Mouse (Mus musculus) stomach, embryonic 16.5 days (tissue): ENCODE measurements around the gene Dip2b. TPM values are rescaled to one million over a fixed set of nuclear protein-coding genes. Genes with fewer than 3 reads are reported as not detected.

Experiments used
- ATAC-seq: fragments of 200-750 bp; cut with Nextera tagmentation; 2 replicates; pipeline ENCODE4 v1.8.0; 2017; ENCODE audit warnings: moderate number of reproducible peaks, moderate TSS enrichment; ENCODE audit not compliant: insufficient read depth, low FRiP score
- H3K27ac ChIP-seq: fragments of 300-500 bp; sonication (generic); 2 replicates; pipeline ENCODE4 v1.5.1; 2014; ENCODE audit warnings: low read length
- H3K27me3 ChIP-seq: fragments of 300-500 bp; sonication (generic); 2 replicates; pipeline ENCODE4 v1.6.1; 2014; ENCODE audit warnings: low read length, control low read depth, mixed read lengths; ENCODE audit not compliant: control insufficient read depth, insufficient read depth
- H3K36me3 ChIP-seq: fragments of 300-500 bp; sonication (generic); 2 replicates; pipeline ENCODE4 v1.6.1; 2014; ENCODE audit warnings: low read length; ENCODE audit not compliant: control insufficient read depth, insufficient read depth
- H3K4me1 ChIP-seq: fragments of 300-500 bp; sonication (generic); 2 replicates; pipeline ENCODE4 v1.6.1; 2014; ENCODE audit warnings: low read length, control low read depth, mixed read lengths; ENCODE audit not compliant: control insufficient read depth, insufficient read depth
- H3K4me2 ChIP-seq: fragments of 300-500 bp; sonication (generic); 2 replicates; pipeline ENCODE4 v1.6.1; 2014; ENCODE audit warnings: low read depth, low read length, mixed read lengths
- H3K4me3 ChIP-seq: fragments of 300-500 bp; sonication (generic); replicated peaks from 2 replicates; pipeline ENCODE4 v1.5.1; 2014; ENCODE audit warnings: mild to moderate bottlenecking, low read length
- H3K9ac ChIP-seq: fragments of 300-500 bp; sonication (generic); 2 replicates; pipeline ENCODE4 v1.6.1; 2014; ENCODE audit warnings: low read length
- H3K9me3 ChIP-seq: fragments of 300-500 bp; sonication (generic); replicated peaks from 2 replicates; pipeline ENCODE4 v1.6.1; 2016; ENCODE audit warnings: low read length, control low read depth; ENCODE audit not compliant: control insufficient read depth
- WGBS: fragments of 180-500 bp; shearing (Covaris S2); extraction: QIAGEN DNeasy Blood & Tissue Kit; methylation state at CpG from one replicate; pipeline ENCODE4 v1.1.7; 2014; 5-methylcytosine and 5-hydroxymethylcytosine counted together
- polyA plus RNA-seq: library from polyadenylated mRNA; unstranded; fragments of >200 nt; fragmentation: Nextera tagmentation; extraction: Ambion mirVana; gene quantifications from 2 replicates; pipeline ENCODE4 v1.2.1, GENCODE M21; 2015

Dip2b gene
- polyA plus RNA-seq, 1 experiment from 2014 or later: 10.4 TPM

DNA sequence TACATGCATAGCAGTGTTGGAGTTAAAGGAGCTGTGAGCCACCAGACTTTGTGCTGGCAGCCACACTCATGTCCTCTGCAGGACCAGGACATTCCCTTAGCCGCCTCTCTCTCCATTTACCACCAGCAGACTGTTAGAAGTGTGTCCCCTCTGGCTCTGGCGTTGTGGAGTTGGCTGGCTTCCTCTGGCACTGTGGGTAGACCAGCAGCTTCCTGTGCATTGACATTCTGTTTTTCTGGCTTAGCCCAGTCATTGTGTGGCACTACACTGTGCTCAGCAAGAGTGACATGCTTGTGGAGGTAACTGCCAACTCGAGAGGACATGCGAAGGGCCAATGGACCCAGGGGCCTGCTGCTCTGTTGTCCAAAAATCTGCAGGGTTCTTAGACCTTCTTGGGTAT is 141.8 kb downstream of the Dip2b start:
- Histone ChIP-seq H3K9me3 (no peaks in the 10 kb centered on the region), H3K4me1 (no peaks in the 10 kb centered on the region), H3K27me3 (no peaks in the 10 kb centered on the region), H3K4me2 (no peak overlapping the region), H3K36me3 (peaks cover 3% of the 10 kb centered on the region; the same call in 1 of the 2 replicates), H3K4me3 (no peak overlapping the region), H3K27ac (no peak overlapping the region), H3K9ac (no peak overlapping the region)
- ATAC-seq: no peak
- WGBS: 92% methylated on average over 4 of the region's 4 CpGs

- no peaks in the 10 kb centered on the region for H3K9me3 ChIP-seq
- H3K27me3 ChIP-seq: no peaks in the 10 kb centered on the region
- no peak overlapping the region for H3K27ac ChIP-seq
- ATAC-seq: no peak
- 87% methylated on average over 10 of the region's 10 CpGs for WGBS
- no peak overlapping the region for H3K4me3 ChIP-seq
- no peak overlapping the region for H3K4me2 ChIP-seq
- no peaks in the 10 kb centered on the region for H3K4me1 ChIP-seq
- no peak overlapping the region for H3K9ac ChIP-seq
- no peaks in the 10 kb centered on the region for H3K36me3 ChIP-seq
Observed at GRCm38 (mm10) chr15:100181841-100182240, 143.4 kb downstream of the Dip2b start.

- no peaks in the 10 kb centered on the region for H3K4me1 ChIP-seq
- H3K9ac ChIP-seq: no peak overlapping the region
- WGBS: 85% methylated on average over 28 of the region's 28 CpGs
- no peaks in the 10 kb centered on the region for H3K27me3 ChIP-seq
- no peaks in the 10 kb centered on the region for H3K9me3 ChIP-seq
- H3K4me2 ChIP-seq: no peak overlapping the region
- H3K27ac ChIP-seq: no peak overlapping the region; the same call in 1 of the 2 replicates
- no peak overlapping the region for H3K4me3 ChIP-seq
- no peaks in the 10 kb centered on the region for H3K36me3 ChIP-seq
- ATAC-seq: no peak
Observed at GRCm38 (mm10) chr15:100182526-100183280, 144.2 kb downstream of the Dip2b start.

- Histone ChIP-seq H3K9me3 (no peaks in the 10 kb centered on the region), H3K36me3 (no peaks in the 10 kb centered on the region), H3K4me3 (no peak overlapping the region), H3K27me3 (no peaks in the 10 kb centered on the region), H3K4me2 (no peak overlapping the region), H3K9ac (no peak overlapping the region), H3K27ac (no peak overlapping the region), H3K4me1 (0 out of 2 replicates have a peak, but pooled peaks cover under 1% of the 10 kb centered on the region)
- WGBS: 82% methylated on average over 10 of the region's 10 CpGs
- ATAC-seq: peak; percentile 73; the same call in 1 of the 2 replicates
Observed at GRCm38 (mm10) chr15:100183510-100183909, 145.0 kb downstream of the Dip2b start.

- H3K27me3 ChIP-seq: no peaks in the 10 kb centered on the region
- no peak for ATAC-seq
- no peaks in the 10 kb centered on the region for H3K9me3 ChIP-seq
- no peaks in the 10 kb centered on the region for H3K36me3 ChIP-seq
- H3K27ac ChIP-seq: no peak overlapping the region
- 81% methylated on average over 5 of the region's 5 CpGs for WGBS
- H3K4me1 ChIP-seq: peaks cover 7% of the 10 kb centered on the region; the same call in 1 of the 2 replicates
- H3K4me2 ChIP-seq: no peak overlapping the region
- no peak overlapping the region for H3K9ac ChIP-seq
- H3K4me3 ChIP-seq: no peak overlapping the region
Observed at GRCm38 (mm10) chr15:100184821-100185496, 146.5 kb downstream of the Dip2b start.

GRCm38 (mm10) chr15:100186234-100186633 is 147.8 kb downstream of the Dip2b start:
- peaks cover 7% of the 10 kb centered on the region; the same call in 1 of the 2 replicates for H3K4me1 ChIP-seq
- H3K36me3 ChIP-seq: peaks cover 4% of the 10 kb centered on the region; the same call in 1 of the 2 replicates
- no peaks in the 10 kb centered on the region for H3K27me3 ChIP-seq
- H3K9ac ChIP-seq: no peak overlapping the region
- 83% methylated on average over 9 of the region's 9 CpGs for WGBS
- H3K4me2 ChIP-seq: no peak overlapping the region
- no peaks in the 10 kb centered on the region for H3K9me3 ChIP-seq
- no peak overlapping the region for H3K27ac ChIP-seq
- no peak overlapping the region for H3K4me3 ChIP-seq
- ATAC-seq: 0 out of 2 replicates have a peak, but pooled peaks have one; percentile 14

GRCm38 (mm10) chr15:100186882-100187672 is 148.6 kb downstream of the Dip2b start:
- Histone ChIP-seq H3K9me3 (no peaks in the 10 kb centered on the region), H3K27ac (no peak overlapping the region), H3K4me1 (peaks cover 7% of the 10 kb centered on the region; the same call in 1 of the 2 replicates), H3K4me2 (no peak overlapping the region), H3K9ac (no peak overlapping the region), H3K4me3 (no peak overlapping the region), H3K36me3 (peaks cover 7% of the 10 kb centered on the region; the same call in 1 of the 2 replicates), H3K27me3 (no peaks in the 10 kb centered on the region)
- no peak for ATAC-seq
- 91% methylated on average over 8 of the region's 8 CpGs for WGBS

- H3K27me3 ChIP-seq: no peaks in the 10 kb centered on the region
- no peak overlapping the region for H3K9ac ChIP-seq
- ATAC-seq: no peak; the same call in 1 of the 2 replicates
- no peak overlapping the region for H3K4me3 ChIP-seq
- no peak overlapping the region for H3K4me2 ChIP-seq
- WGBS: 64% methylated on average over 5 of the region's 5 CpGs
- peaks cover 7% of the 10 kb centered on the region; the same call in 1 of the 2 replicates for H3K4me1 ChIP-seq
- H3K36me3 ChIP-seq: peaks cover 7% of the 10 kb centered on the region; the same call in 1 of the 2 replicates
- H3K27ac ChIP-seq: peak overlapping the region; percentile 30; the same call in 1 of the 2 replicates
- H3K9me3 ChIP-seq: no peaks in the 10 kb centered on the region
Observed at GRCm38 (mm10) chr15:100188542-100188941, 150.1 kb downstream of the Dip2b start.
